Mouse (Mus musculus) ES-Bruce4 (cell line): Measurements from ENCODE around the gene Klf13.

ENCODE experiments used
- CTCF ChIP-seq: IDR thresholded peaks from one replicate; pipeline ENCODE4 v1.8.1; 2011; ENCODE audit warnings: low read depth, low read length
- EP300 ChIP-seq: IDR thresholded peaks from 2 replicates; pipeline ENCODE4 v1.6.1; 2011; ENCODE audit warnings: low read depth, low read length; ENCODE audit not compliant: insufficient read depth
- POLR2A ChIP-seq: IDR thresholded peaks from one replicate; pipeline ENCODE4 v1.8.1; 2011; ENCODE audit warnings: low read length; ENCODE audit not compliant: insufficient read depth

DNA sequence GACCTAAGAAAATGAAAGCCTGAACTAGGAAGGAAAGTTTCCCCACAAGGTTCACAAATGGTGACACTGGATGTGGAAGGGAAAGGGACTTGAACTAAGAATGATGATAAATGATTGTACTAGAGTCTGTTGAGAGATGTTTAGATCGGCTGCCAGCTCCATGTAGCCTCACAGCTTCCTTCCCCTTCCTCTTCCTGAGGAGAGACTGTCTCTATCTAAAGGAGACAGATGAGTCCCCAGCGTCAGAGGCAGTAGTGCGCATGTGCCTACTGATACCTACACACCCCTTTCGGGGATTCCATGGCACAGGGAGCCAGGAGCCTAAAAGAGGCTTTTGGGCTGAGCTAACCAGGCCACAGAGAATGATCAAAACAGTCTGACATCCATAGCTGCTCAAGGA, 2.8 kb upstream of the Klf13 start:
- TF ChIP-seq CTCF (no peak), POLR2A (no peak), EP300 (no peak)
